Mouse (Mus musculus) liver, embryonic 14.5 days (tissue): ENCODE measurements around the gene Slc29a1. TPM values are rescaled to one million over a fixed set of nuclear protein-coding genes. Genes with fewer than 3 reads are reported as not detected.

Experiments used
- ATAC-seq: fragments of 200-750 bp; cut with Nextera tagmentation; 2 replicates; pipeline ENCODE4 v1.8.0; 2017; ENCODE audit warnings: moderate number of reproducible peaks, mild to moderate bottlenecking, moderate library complexity; ENCODE audit not compliant: insufficient read depth
- DNase-seq, 3 experiments: peaks; one replicate each; pipeline ENCODE4 v3.0.0-alpha.2; 2012 to 2013; ENCODE audit warnings: low read depth in 3 of 3, low spot score in 3 of 3
- H3K27ac ChIP-seq: fragments of 300-500 bp; sonication (generic); 2 replicates; pipeline ENCODE4 v1.5.1; 2014; ENCODE audit warnings: moderate library complexity, mild to moderate bottlenecking, control low read depth, inconsistent platforms
- H3K27me3 ChIP-seq: fragments of 300-500 bp; sonication (generic); 2 replicates; pipeline ENCODE4 v1.6.1; 2014; ENCODE audit warnings: mild to moderate bottlenecking, low read length, moderate library complexity; ENCODE audit not compliant: control insufficient read depth, insufficient read depth
- H3K36me3 ChIP-seq: fragments of 300-500 bp; sonication (generic); replicated peaks from 2 replicates; pipeline ENCODE4 v1.6.1; 2014; ENCODE audit warnings: low read depth; ENCODE audit not compliant: control insufficient read depth, insufficient read depth
- H3K4me1 ChIP-seq, 2 experiments: fragments of 200-500 bp in 1 of 2; fragments of 300-500 bp in 1 of 2; sonication (generic) in 1 of 2; replicated peaks; 2 replicates each; pipeline ENCODE4 v1.6.1; 2012 to 2014; ENCODE audit warnings: antibody characterized with exemption in 1 of 2, inconsistent platforms in 1 of 2, low read length in 1 of 2; ENCODE audit not compliant: control insufficient read depth in 2 of 2, insufficient read depth in 2 of 2
- H3K4me2 ChIP-seq: fragments of 300-500 bp; sonication (generic); 2 replicates; pipeline ENCODE4 v1.6.1; 2014; ENCODE audit warnings: low read depth, mild to moderate bottlenecking, control low read depth, moderate library complexity
- H3K4me3 ChIP-seq, 2 experiments: fragments of 200-500 bp in 1 of 2; fragments of 300-500 bp in 1 of 2; sonication (generic) in 1 of 2; 2 replicates each; pipeline ENCODE4 v1.5.1; 2012 to 2014; ENCODE audit warnings: low read depth in 2 of 2, low read length in 2 of 2, mild to moderate bottlenecking in 2 of 2, control low read depth in 1 of 2, inconsistent platforms in 1 of 2, moderate library complexity in 1 of 2; ENCODE audit not compliant: insufficient read depth in 1 of 2
- H3K9ac ChIP-seq: fragments of 300-500 bp; sonication (generic); replicated peaks from 2 replicates; pipeline ENCODE4 v1.6.1; 2014; ENCODE audit warnings: mild to moderate bottlenecking, control low read depth, moderate library complexity
- H3K9me3 ChIP-seq: fragments of 300-500 bp; sonication (generic); 2 replicates; pipeline ENCODE4 v1.6.1; 2016; ENCODE audit warnings: low read length, mixed read lengths; ENCODE audit not compliant: control insufficient read depth
- CTCF ChIP-seq: IDR thresholded peaks from 2 replicates; pipeline ENCODE4 v1.5.1; 2016; ENCODE audit warnings: antibody characterized with exemption, low read depth, control low read depth
- EP300 ChIP-seq: IDR thresholded peaks from 2 replicates; pipeline ENCODE4 v1.6.1; 2016; ENCODE audit warnings: antibody characterized with exemption, low read depth
- WGBS: fragments of 180-500 bp; shearing (Covaris S2); extraction: QIAGEN DNeasy Blood & Tissue Kit; methylation state at CpG from one replicate; pipeline ENCODE4 v1.1.7; 2014; ENCODE audit not compliant: insufficient replicate concordance; 5-methylcytosine and 5-hydroxymethylcytosine counted together
- polyA plus RNA-seq, 2 experiments: library from polyadenylated mRNA; depleted of rRNA in 1 of 2; stranded (reverse) in 1 of 2; unstranded in 1 of 2; fragments of >200 nt; fragmentation: Nextera tagmentation in 1 of 2; extraction: Ambion mirVana in 1 of 2; gene quantifications; 2 replicates each; pipeline versions ENCODE4 v1.2.1 to v1.2.3; 2012 to 2014

Slc29a1 gene
- polyA plus RNA-seq, 2 experiments, result 152 to 177 TPM

DNA sequence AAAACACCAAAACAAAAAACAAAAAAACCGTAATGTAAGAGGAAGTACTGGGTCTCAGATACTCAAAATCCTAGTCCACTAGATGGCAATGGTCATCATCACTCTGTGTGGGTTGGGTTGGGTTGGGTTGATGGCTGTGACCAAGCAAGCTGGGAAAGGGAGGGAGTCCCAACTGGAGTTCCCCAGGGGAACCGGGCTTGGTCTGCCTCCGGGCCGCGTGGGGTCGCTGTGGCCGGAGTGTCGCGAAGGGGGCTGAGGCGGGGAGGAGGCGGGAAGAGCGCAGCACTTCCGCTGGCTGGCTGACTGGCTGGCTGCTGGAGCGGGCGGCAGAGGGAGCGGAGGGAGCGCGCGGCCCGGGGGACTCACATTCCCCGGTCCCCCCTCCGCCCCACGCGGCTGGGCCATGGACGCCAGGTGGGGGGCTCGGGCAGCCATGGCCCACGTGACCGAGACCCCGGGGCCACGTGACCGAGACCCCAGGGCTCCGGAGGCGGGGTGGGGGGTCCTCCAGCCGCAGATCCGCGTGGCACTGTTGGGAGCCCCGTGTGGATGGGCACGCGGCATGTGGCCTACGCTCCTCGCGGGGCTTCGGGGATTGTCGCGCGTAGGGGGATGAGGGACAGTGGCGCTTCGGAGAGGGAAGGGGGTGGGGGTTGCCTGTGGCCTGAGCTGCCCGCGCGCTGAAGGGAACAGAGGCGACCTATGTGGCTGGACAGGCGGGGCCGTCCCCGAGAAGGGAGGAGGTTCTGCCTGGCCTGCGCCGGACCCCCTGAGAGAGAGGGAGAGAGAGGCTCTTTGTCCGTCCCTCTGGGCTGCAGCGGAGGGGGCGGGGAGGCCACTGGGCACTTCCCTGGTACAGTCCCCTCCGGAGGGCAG is 35.5 kb downstream of the Slc29a1 start, which contains the start of gene Slc35b2:
Slc35b2 (plus strand) TSS at position 220 of the 876 bp plus-strand sequence.
- TF ChIP-seq EP300, result no peak
- TF ChIP-seq CTCF, result peak; percentile 93
- Histone ChIP-seq H3K4me2 (peak within 1 kb of the TSS; percentile 98), H3K27me3 (no peaks in the 10 kb centered on the region), H3K27ac (peak within 1 kb of the TSS; percentile 20; the same call in 1 of the 2 replicates), H3K9me3 (no peaks in the 10 kb centered on the region), H3K36me3 (peaks cover 19% of the 10 kb centered on the region), H3K4me1 (peaks cover 3 to 4% of the 10 kb centered on the region in 2 experiments; a peak in 2 of 4 replicates), H3K4me3 (peak within 1 kb of the TSS; percentile 77 to 93), H3K9ac (peak within 1 kb of the TSS; percentile 90)
- ATAC-seq (peak; percentile 75), DNase-seq (peak; percentile 65 to 77 (median 66))
- 2% methylated on average over 52 of the region's 61 CpGs for WGBS

DNA sequence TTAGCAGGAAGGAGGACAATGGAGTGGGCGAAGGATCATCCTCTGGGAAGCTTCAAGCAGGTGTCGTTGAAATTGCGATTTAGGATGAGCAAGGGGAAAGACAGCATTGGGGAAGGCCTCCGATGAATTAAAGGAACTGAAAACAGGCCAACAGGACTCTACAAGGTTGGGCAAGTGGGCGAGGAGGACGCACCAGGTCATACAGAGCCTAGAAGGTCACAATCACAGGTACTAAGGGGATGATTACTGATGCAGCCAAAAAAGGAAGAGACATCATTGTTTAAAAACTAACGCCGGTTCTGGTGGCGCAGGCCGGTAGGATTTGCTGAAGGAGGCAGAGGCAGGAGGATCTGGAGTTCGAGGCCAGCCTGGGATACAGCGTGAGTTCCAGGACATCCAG is 36.2 kb downstream of the Slc29a1 start:
- ATAC-seq, result no peak
- Histone ChIP-seq H3K9me3 (no peaks in the 10 kb centered on the region), H3K4me1 (peaks cover 3 to 4% of the 10 kb centered on the region in 2 experiments; a peak in 2 of 4 replicates), H3K4me3 (no peak overlapping the region), H3K9ac (no peak overlapping the region), H3K36me3 (peaks cover 12% of the 10 kb centered on the region), H3K27ac (no peak overlapping the region), H3K4me2 (peak overlapping the region; percentile 98), H3K27me3 (no peaks in the 10 kb centered on the region)
- no peak for TF ChIP-seq EP300
- no peak for TF ChIP-seq CTCF
- WGBS, result 65% methylated on average over 12 of the region's 12 CpGs
- no peak for DNase-seq

- H3K4me1 ChIP-seq, result peaks cover 1 to 14% of the 10 kb centered on the region in 2 experiments
- no peaks in the 10 kb centered on the region for H3K36me3 ChIP-seq
- WGBS, result 74% methylated on average over 15 of the region's 15 CpGs
- H3K4me3 ChIP-seq, result no peak overlapping the region
- ATAC-seq (no peak), DNase-seq (no peak)
- H3K9ac ChIP-seq, result no peak overlapping the region
- H3K27ac ChIP-seq, result no peak overlapping the region
- peaks cover 15% of the 10 kb centered on the region for H3K27me3 ChIP-seq
- TF ChIP-seq CTCF (no peak), EP300 (no peak)
- no peaks in the 10 kb centered on the region for H3K9me3 ChIP-seq
- no peak overlapping the region for H3K4me2 ChIP-seq
These were observed 39.5 kb downstream of the Slc29a1 start for GRCm38 (mm10) chr17:45559732-45560525.

DNA sequence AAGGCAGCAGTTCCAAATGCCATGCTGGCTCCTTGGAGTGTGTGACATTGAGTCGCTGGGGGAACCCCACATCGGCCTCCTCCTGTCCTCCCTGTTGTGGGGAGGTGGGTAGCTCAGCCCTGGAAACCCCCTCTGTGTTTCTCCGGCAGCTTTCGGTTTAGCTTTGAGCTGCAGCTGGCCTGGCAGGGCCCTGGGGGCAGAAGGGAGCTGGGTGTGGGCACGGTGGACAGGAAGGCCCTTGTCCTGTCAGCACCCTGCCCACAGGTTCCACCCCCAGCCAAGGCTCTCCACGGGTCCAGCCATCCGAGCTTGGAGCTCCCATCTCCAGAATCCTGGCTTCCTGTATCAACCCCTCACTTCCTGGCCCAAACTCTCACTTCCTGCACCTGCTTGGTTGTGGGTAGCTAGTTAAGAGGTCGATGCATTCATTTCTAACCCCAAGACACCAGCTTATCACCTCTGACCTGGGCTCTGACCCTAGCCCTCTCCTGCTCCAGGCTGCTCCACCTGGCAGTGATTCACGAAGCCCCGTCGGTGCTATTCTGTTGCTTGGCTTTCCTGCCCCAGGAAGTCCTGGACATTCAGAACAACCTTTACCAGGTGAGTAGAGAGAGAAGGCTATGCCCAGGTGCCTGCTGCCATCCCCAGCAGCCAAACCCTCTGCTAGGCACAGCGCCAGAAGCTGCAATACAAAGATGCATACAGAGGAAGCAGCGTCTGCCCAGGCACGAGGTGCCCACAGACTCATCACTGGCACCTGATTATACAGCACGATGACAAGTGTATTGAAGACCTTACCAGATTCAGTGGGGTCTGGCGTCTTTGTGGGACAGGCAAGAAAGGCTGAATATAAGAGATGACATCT is 41.2 kb downstream of the Slc29a1 start:
- ATAC-seq, result no peak
- no peak overlapping the region for H3K9ac ChIP-seq
- H3K4me3 ChIP-seq, result no peak overlapping the region
- peaks cover 15% of the 10 kb centered on the region for H3K27me3 ChIP-seq
- H3K4me2 ChIP-seq, result no peak overlapping the region
- H3K36me3 ChIP-seq, result no peaks in the 10 kb centered on the region
- peaks cover 0 to 11% of the 10 kb centered on the region in 2 experiments; a peak in 3 of 4 replicates for H3K4me1 ChIP-seq
- 51% methylated on average over 16 of the region's 16 CpGs for whole genome bisulfite sequencing
- no peak for DNase-seq
- no peak overlapping the region for H3K27ac ChIP-seq
- H3K9me3 ChIP-seq, result no peaks in the 10 kb centered on the region
- TF ChIP-seq EP300 (no peak), CTCF (no peak)
